Mouse (Mus musculus): ENCODE measurements at regions not wholly inside any gene's neighbourhood (a gene's known extent, or its start where the extent isn't known, plus 50 kb on each side); places are given as distances from the start of the nearest gene placed in this dataset.

DNA sequence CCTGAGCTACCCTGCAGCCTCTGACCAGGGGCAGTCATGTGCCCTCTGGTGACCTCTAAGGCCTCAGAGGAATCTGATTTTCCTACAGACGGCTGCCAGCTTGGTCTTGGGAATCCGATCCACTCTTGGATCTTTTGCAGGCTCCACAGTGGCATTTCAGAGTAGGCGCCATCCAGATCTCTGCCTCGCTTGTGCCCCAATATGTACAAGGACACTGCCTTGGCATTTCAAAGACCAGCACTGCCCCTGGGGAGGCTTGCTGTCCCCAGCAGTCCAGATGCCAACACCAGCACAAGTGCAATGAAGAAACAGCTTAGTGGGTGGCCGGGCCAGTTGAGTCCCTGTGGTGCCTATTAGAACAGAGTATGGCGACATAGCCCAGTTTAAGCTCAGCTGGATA, 526.6 kb downstream of the Ppargc1a start:
- TF ChIP-seq CTCF (IDR thresholded peaks at IDR 0.05; ENCODE audit: low read depth, low read length) (no peak), POLR2A (IDR thresholded peaks at IDR 0.05; ENCODE audit: extremely low read depth, insufficient read depth, low read length) (no peak)

Data from liver, adult 2 months (tissue).